ENCODE assay signal across 28 mouse cellular contexts in the genomic region with DNA sequence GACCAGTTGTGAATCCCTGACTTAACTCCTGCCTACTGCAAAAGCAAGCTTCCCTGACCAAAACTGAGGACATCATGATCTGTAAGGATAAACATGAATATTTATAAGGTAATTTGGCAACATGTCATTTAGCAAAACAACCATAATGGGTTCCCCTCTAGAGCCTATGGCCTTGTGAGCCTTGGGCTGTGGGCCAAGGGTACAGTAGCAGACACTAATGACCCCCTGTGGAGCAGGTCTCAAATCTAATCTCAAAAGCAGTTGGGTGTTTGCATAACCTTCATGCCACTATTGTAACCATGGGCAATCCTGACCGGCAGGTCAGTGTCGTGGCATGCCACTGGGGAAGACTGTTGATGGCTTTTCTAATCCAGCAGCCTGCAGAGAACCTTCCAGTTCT.
DNase-seq lines count a peak whose midpoint lies in the region; ATAC-seq and TF ChIP-seq lines count a peak whose summit lies in the region.
"Had no signal": no experiment of that assay in that cellular context is flagged by ENCODE, and none has a peak within 500 bp of the region (broad histone marks: within the 10 kb centered on the region; RNA-seq: fewer than 3 reads in every experiment).

No protein-coding gene starts in this region.

- no peaks in the 10 kb centered on the region for H3K4me1 ChIP-seq in hindbrain, embryonic 14.5 days (replicated peaks; ENCODE audit: control insufficient read depth, insufficient read depth, low read length)
- H3K4me1 ChIP-seq in hindbrain, embryonic 12.5 days: 0 out of 2 replicates have a peak, but pooled peaks cover 3% of the 10 kb centered on the region
- H3K4me1 ChIP-seq in midbrain, embryonic 14.5 days (ENCODE audit: control insufficient read depth, insufficient read depth, low read length): no peaks in the 10 kb centered on the region
- no peaks in the 10 kb centered on the region for H3K4me1 ChIP-seq in midbrain, embryonic 16.5 days (ENCODE audit: control insufficient read depth, insufficient read depth, low read length)
- H3K4me1 ChIP-seq: embryonic facial prominence, embryonic 10.5 days; heart, embryonic 12.5 days; heart, embryonic 15.5 days; intestine, embryonic 15.5 days had no signal

- TF ChIP-seq CTCF in brain, embryonic 14.5 days (IDR thresholded peaks at IDR 0.05; ENCODE audit: borderline replicate concordance, extremely low read depth, insufficient read depth, insufficient read length): no peak

- no peak overlapping the region for H3K4me2 ChIP-seq in hindbrain, embryonic 14.5 days (replicated peaks)
- no peak overlapping the region for H3K4me2 ChIP-seq in hindbrain, embryonic 12.5 days (replicated peaks)
- no peak overlapping the region for H3K4me2 ChIP-seq in midbrain, embryonic 14.5 days (ENCODE audit: low read length)
- H3K4me2 ChIP-seq in midbrain, embryonic 16.5 days (ENCODE audit: low read length): no peak overlapping the region
- H3K4me2 ChIP-seq: embryonic facial prominence, embryonic 13.5 days; forebrain, embryonic 13.5 days; heart, embryonic 12.5 days; heart, embryonic 15.5 days; hindbrain, embryonic 15.5 days; intestine, embryonic 15.5 days had no signal

- H3K36me3 ChIP-seq in hindbrain, embryonic 14.5 days (replicated peaks; ENCODE audit: control insufficient read depth, insufficient read depth): no peaks in the 10 kb centered on the region
- H3K36me3 ChIP-seq in hindbrain, embryonic 12.5 days: no peaks in the 10 kb centered on the region
- H3K36me3 ChIP-seq in midbrain, embryonic 14.5 days (ENCODE audit: control insufficient read depth, insufficient read depth, low read length): no peaks in the 10 kb centered on the region
- H3K36me3 ChIP-seq in midbrain, embryonic 16.5 days (ENCODE audit: control insufficient read depth, insufficient read depth, low read length): no peaks in the 10 kb centered on the region
- H3K36me3 ChIP-seq: embryonic facial prominence, embryonic 10.5 days; embryonic facial prominence, embryonic 13.5 days; heart, embryonic 12.5 days; heart, embryonic 15.5 days; hindbrain, embryonic 15.5 days; intestine, embryonic 15.5 days had no signal

- no peak overlapping the region for H3K9ac ChIP-seq in hindbrain, embryonic 14.5 days
- H3K9ac ChIP-seq in hindbrain, embryonic 12.5 days: no peak overlapping the region
- H3K9ac ChIP-seq in midbrain, embryonic 14.5 days (replicated peaks; ENCODE audit: low read length): no peak overlapping the region
- H3K9ac ChIP-seq in midbrain, embryonic 16.5 days (ENCODE audit: low read depth, low read length): no peak overlapping the region
- H3K9ac ChIP-seq: embryonic facial prominence, embryonic 13.5 days; forebrain, embryonic 13.5 days; forebrain, postnatal 0 days; heart, embryonic 12.5 days; heart, embryonic 15.5 days; hindbrain, embryonic 15.5 days; intestine, embryonic 15.5 days had no signal

- H3K9me3 ChIP-seq in hindbrain, embryonic 14.5 days (ENCODE audit: control insufficient read depth, low read length): no peaks in the 10 kb centered on the region
- H3K9me3 ChIP-seq in hindbrain, embryonic 12.5 days (replicated peaks): no peaks in the 10 kb centered on the region
- no peaks in the 10 kb centered on the region for H3K9me3 ChIP-seq in midbrain, embryonic 14.5 days (ENCODE audit: control insufficient read depth, low read length)
- no peaks in the 10 kb centered on the region for H3K9me3 ChIP-seq in midbrain, embryonic 16.5 days (replicated peaks; ENCODE audit: control insufficient read depth, low read length, poor library complexity, severe bottlenecking)
- H3K9me3 ChIP-seq: embryonic facial prominence, embryonic 10.5 days; embryonic facial prominence, embryonic 13.5 days; forebrain, embryonic 13.5 days; heart, embryonic 12.5 days; heart, embryonic 15.5 days; hindbrain, embryonic 15.5 days; intestine, embryonic 15.5 days had no signal

- no peaks in the 10 kb centered on the region for H3K27me3 ChIP-seq in hindbrain, embryonic 14.5 days (ENCODE audit: control insufficient read depth, insufficient read depth, low read length)
- no peaks in the 10 kb centered on the region for H3K27me3 ChIP-seq in hindbrain, embryonic 12.5 days
- no peaks in the 10 kb centered on the region for H3K27me3 ChIP-seq in midbrain, embryonic 14.5 days (ENCODE audit: control insufficient read depth, insufficient read depth, low read length)
- H3K27me3 ChIP-seq in midbrain, embryonic 16.5 days (ENCODE audit: control insufficient read depth, insufficient read depth, low read depth, low read length): no peaks in the 10 kb centered on the region
- H3K27me3 ChIP-seq: forebrain, embryonic 13.5 days; heart, embryonic 15.5 days; hindbrain, embryonic 15.5 days; intestine, embryonic 15.5 days had no signal

- DNase-seq in cerebellum, postnatal 10 days: peak; percentile 51 to 52
- DNase-seq in cerebellum, postnatal 4 days (ENCODE audit: low spot score in 2 of 2): no peak
- DNase-seq in hindbrain, embryonic 14.5 days (ENCODE audit: low spot score): peak; percentile 30
- DNase-seq in midbrain, embryonic 14.5 days: peak; percentile 23
- peak; percentile 64 for DNase-seq in brain, embryonic 14.5 days (ENCODE audit: low read depth)
- DNase-seq: adrenal gland, adult 8-10 months; adrenal gland, postnatal 25 days; cerebellum, adult 18-20 months; cerebellum, adult 9-10 months; cerebellum, postnatal 25 days; embryo, embryonic 11 days; forebrain, postnatal 0 days; gastrocnemius, adult 2 months; gastrocnemius, postnatal 14 days; heart, adult 11 months; heart, postnatal 10 days; heart, postnatal 36 days had no signal

- 39% methylated on average over 2 of the region's 2 CpGs for WGBS in hindbrain, embryonic 14.5 days
- WGBS in hindbrain, embryonic 12.5 days: 38% methylated on average over 2 of the region's 2 CpGs
- WGBS in midbrain, embryonic 14.5 days: 60% methylated on average over 2 of the region's 2 CpGs
- WGBS in midbrain, embryonic 16.5 days: 55% methylated on average over 2 of the region's 2 CpGs

- H3K4me3 ChIP-seq in hindbrain, embryonic 14.5 days (replicated peaks; ENCODE audit: low read length): no peak overlapping the region
- H3K4me3 ChIP-seq in hindbrain, embryonic 12.5 days: no peak overlapping the region
- no peak overlapping the region for H3K4me3 ChIP-seq in midbrain, embryonic 14.5 days (replicated peaks; ENCODE audit: low read depth, low read length)
- no peak overlapping the region for H3K4me3 ChIP-seq in midbrain, embryonic 16.5 days (ENCODE audit: low read depth, low read length)
- H3K4me3 ChIP-seq: embryonic facial prominence, embryonic 10.5 days; embryonic facial prominence, embryonic 13.5 days; erythroblast, embryonic 14.5 days; forebrain, embryonic 13.5 days; gastrocnemius, adult 2 months; heart, embryonic 12.5 days; heart, embryonic 15.5 days; hindbrain, embryonic 15.5 days; intestine, embryonic 15.5 days had no signal

- TF ChIP-seq POLR2A in brain, embryonic 14.5 days (IDR thresholded peaks at IDR 0.05; ENCODE audit: borderline replicate concordance, extremely low read depth, insufficient read depth, insufficient read length, poor library complexity, severe bottlenecking): no peak

- H3K27ac ChIP-seq in hindbrain, embryonic 14.5 days: no peak overlapping the region
- H3K27ac ChIP-seq in hindbrain, embryonic 12.5 days: no peak overlapping the region
- H3K27ac ChIP-seq in midbrain, embryonic 14.5 days (replicated peaks; ENCODE audit: low read depth, low read length): no peak overlapping the region
- H3K27ac ChIP-seq in midbrain, embryonic 16.5 days (ENCODE audit: low read length): no peak overlapping the region
- H3K27ac ChIP-seq: embryonic facial prominence, embryonic 10.5 days; embryonic facial prominence, embryonic 13.5 days; forebrain, embryonic 13.5 days; gastrocnemius, adult 2 months; heart, embryonic 15.5 days; hindbrain, embryonic 15.5 days; intestine, embryonic 15.5 days had no signal

- ATAC-seq in hindbrain, embryonic 14.5 days (ENCODE audit: low FRiP score): no peak
- no peak for ATAC-seq in hindbrain, embryonic 12.5 days (ENCODE audit: low FRiP score)
- ATAC-seq in midbrain, embryonic 14.5 days (ENCODE audit: low FRiP score, low TSS enrichment): no peak
- ATAC-seq in midbrain, embryonic 16.5 days: no peak
- ATAC-seq: activated CD4-positive, CD25-positive, alpha-beta regulatory T cell, adult 4 months; forebrain, embryonic 13.5 days; forebrain, postnatal 0 days; intestine, embryonic 15.5 days had no signal

Comparison
In these comparisons a context has a peak if more than half of its experiments do, and no peak if none do; other contexts are left out.
1. DNase-seq: peak in cerebellum, postnatal 10 days (2 of 2), hindbrain, embryonic 14.5 days (single experiment), midbrain, embryonic 14.5 days (single experiment) and brain, embryonic 14.5 days (single experiment); none in cerebellum, postnatal 4 days (0 of 2).